Mouse (Mus musculus) CH12.LX (cell line): ENCODE data around the gene Rragc. TPM values are rescaled to one million over a fixed set of nuclear protein-coding genes. Genes with fewer than 3 reads are reported as not detected.

Source experiments
- DNase-seq: peaks from one replicate; pipeline ENCODE4 v3.0.0-alpha.2; 2013; ENCODE audit errors: extremely low read depth
- H3K27ac ChIP-seq: 2 replicates; pipeline ENCODE4 v1.5.1; 2012; ENCODE audit warnings: low read depth, mild to moderate bottlenecking, control low read depth, moderate library complexity; ENCODE audit not compliant: insufficient read depth
- H3K27me3 ChIP-seq: replicated peaks from 2 replicates; pipeline ENCODE3; 2012; ENCODE audit warnings: inconsistent platforms
- H3K36me3 ChIP-seq, 2 experiments: replicated peaks in 1 of 2; 2 replicates each; pipeline versions ENCODE3 to v1.6.1; 2012; ENCODE audit warnings: inconsistent platforms in 1 of 2, low read length in 1 of 2, mild to moderate bottlenecking in 1 of 2, mixed read lengths in 1 of 2, moderate library complexity in 1 of 2; ENCODE audit not compliant: control insufficient read depth in 1 of 2, insufficient read depth in 1 of 2
- H3K4me1 ChIP-seq, 2 experiments: 2 replicates each; pipeline ENCODE4 v1.6.1; 2012; ENCODE audit warnings: inconsistent platforms in 1 of 2, moderate library complexity in 1 of 2; ENCODE audit not compliant: insufficient read depth in 2 of 2, control insufficient read depth in 1 of 2
- H3K4me2 ChIP-seq: 2 replicates; pipeline ENCODE4 v1.6.1; 2012; ENCODE audit warnings: low read depth, mild to moderate bottlenecking, control low read depth; ENCODE audit not compliant: poor library complexity, insufficient read depth, severe bottlenecking
- H3K4me3 ChIP-seq, 3 experiments: fragments of 150-350 bp in 1 of 3; sonication (generic) in 1 of 3; replicated peaks in 1 of 3; 2 replicates each; pipeline versions ENCODE3 to v1.5.1; 2011 to 2012; ENCODE audit warnings: low read depth in 2 of 3, low read length in 2 of 3, mild to moderate bottlenecking in 2 of 3, moderate library complexity in 2 of 3, control low read depth in 1 of 3, improper control_type of control experiment in 1 of 3, inconsistent platforms in 1 of 3, mixed read lengths in 1 of 3; ENCODE audit not compliant: poor library complexity in 1 of 3
- H3K79me2 ChIP-seq: replicated peaks from 2 replicates; pipeline ENCODE4 v1.6.1; 2012; ENCODE audit warnings: mild to moderate bottlenecking, moderate library complexity; ENCODE audit not compliant: control insufficient read depth, poor library complexity, insufficient read depth, severe bottlenecking; ENCODE audit errors: extremely low read depth
- H3K9ac ChIP-seq: 2 replicates; pipeline ENCODE4 v1.6.1; 2012; ENCODE audit warnings: low read depth, mild to moderate bottlenecking, control low read depth, moderate library complexity; ENCODE audit not compliant: insufficient read depth
- H3K9me3 ChIP-seq: replicated peaks from 2 replicates; pipeline ENCODE3; 2012; ENCODE audit warnings: low read length, inconsistent platforms, mixed read lengths
- BHLHE40 ChIP-seq: IDR thresholded peaks from 2 replicates; pipeline ENCODE4 v1.6.1; 2011; ENCODE audit warnings: mild to moderate bottlenecking, low read depth, low read length, improper control_type of control experiment
- CHD2 ChIP-seq: IDR thresholded peaks from 2 replicates; pipeline ENCODE4 v1.6.1; 2011; ENCODE audit warnings: low read length, improper control_type of control experiment
- CTCF ChIP-seq, 2 experiments: IDR thresholded peaks in 1 of 2; conservative IDR thresholded peaks in 1 of 2; 2 replicates each; pipeline ENCODE4 v1.5.1; 2011 to 2012; ENCODE audit warnings: low read depth in 2 of 2, low read length in 2 of 2, improper control_type of control experiment in 1 of 2, inconsistent platforms in 1 of 2, mild to moderate bottlenecking in 1 of 2, moderate library complexity in 1 of 2
- ELF1 ChIP-seq: IDR thresholded peaks from 2 replicates; pipeline ENCODE4 v1.6.1; 2014; ENCODE audit warnings: low read depth, mild to moderate bottlenecking, inconsistent platforms, low read length, improper control_type of control experiment
- EP300 ChIP-seq: IDR thresholded peaks from 2 replicates; pipeline ENCODE4 v1.6.1; 2011; ENCODE audit warnings: low read length, improper control_type of control experiment
- ETS1 ChIP-seq: conservative IDR thresholded peaks from 2 replicates; pipeline ENCODE4 v1.6.1; 2012; ENCODE audit warnings: low read depth, mild to moderate bottlenecking, inconsistent platforms, low read length, improper control_type of control experiment, moderate library complexity
- GABPA ChIP-seq: IDR thresholded peaks from 2 replicates; pipeline ENCODE4 v1.6.1; 2012; ENCODE audit warnings: low read depth, low read length, improper control_type of control experiment, inconsistent platforms; ENCODE audit not compliant: insufficient replicate concordance
- HCFC1 ChIP-seq: IDR thresholded peaks from 2 replicates; pipeline ENCODE4 v1.6.1; 2012; ENCODE audit warnings: low read depth, mild to moderate bottlenecking, inconsistent platforms, low read length, improper control_type of control experiment
- JUN ChIP-seq: IDR thresholded peaks from 2 replicates; pipeline ENCODE4 v1.6.1; 2011; ENCODE audit warnings: low read depth, mild to moderate bottlenecking, low read length, improper control_type of control experiment, moderate library complexity; ENCODE audit not compliant: insufficient read depth
- KAT2A ChIP-seq: IDR thresholded peaks from 2 replicates; pipeline ENCODE4 v1.6.1; 2012; ENCODE audit warnings: low read length, improper control_type of control experiment, inconsistent platforms; ENCODE audit not compliant: insufficient replicate concordance
- MAX ChIP-seq: IDR thresholded peaks from 2 replicates; pipeline ENCODE4 v1.6.1; 2011; ENCODE audit warnings: low read length, improper control_type of control experiment
- MEF2A ChIP-seq: IDR thresholded peaks from 2 replicates; pipeline ENCODE4 v1.6.1; 2014; ENCODE audit warnings: low read depth, mild to moderate bottlenecking, inconsistent platforms, low read length, improper control_type of control experiment, borderline replicate concordance
- MXI1 ChIP-seq: IDR thresholded peaks from 2 replicates; pipeline ENCODE4 v1.6.1; 2011; ENCODE audit warnings: mild to moderate bottlenecking, low read depth, low read length, improper control_type of control experiment
- NRF1 ChIP-seq: IDR thresholded peaks from 2 replicates; pipeline ENCODE4 v1.6.1; 2014; ENCODE audit warnings: low read depth, mild to moderate bottlenecking, inconsistent platforms, low read length, improper control_type of control experiment, moderate library complexity
- POLR2AphosphoS2 ChIP-seq: IDR thresholded peaks from 2 replicates; pipeline ENCODE4 v1.6.1; 2011; ENCODE audit warnings: low read depth, low read length, improper control_type of control experiment
- RAD21 ChIP-seq: IDR thresholded peaks from 2 replicates; pipeline ENCODE4 v1.6.1; 2011; ENCODE audit warnings: low read depth, mild to moderate bottlenecking, low read length, improper control_type of control experiment, moderate library complexity
- SIN3A ChIP-seq: IDR thresholded peaks from 2 replicates; pipeline ENCODE4 v1.6.1; 2012; ENCODE audit warnings: low read length, improper control_type of control experiment, inconsistent platforms
- SMC3 ChIP-seq: IDR thresholded peaks from 2 replicates; pipeline ENCODE4 v1.6.1; 2011; ENCODE audit warnings: low read depth, low read length, improper control_type of control experiment
- TBP ChIP-seq: conservative IDR thresholded peaks from 2 replicates; pipeline ENCODE4 v1.6.1; 2011; ENCODE audit warnings: low read depth, low read length, improper control_type of control experiment
- USF1 ChIP-seq: IDR thresholded peaks from 2 replicates; pipeline ENCODE4 v1.6.1; 2014; ENCODE audit warnings: low read depth, mild to moderate bottlenecking, inconsistent platforms, low read length, improper control_type of control experiment
- ZC3H11A ChIP-seq: IDR thresholded peaks from 2 replicates; pipeline ENCODE4 v1.6.1; 2012; ENCODE audit warnings: low read depth, mild to moderate bottlenecking, inconsistent platforms, low read length, improper control_type of control experiment
- ZKSCAN1 ChIP-seq: IDR thresholded peaks from 2 replicates; pipeline ENCODE4 v1.6.1; 2012; ENCODE audit warnings: low read depth, inconsistent platforms, low read length, improper control_type of control experiment, borderline replicate concordance
- ZMIZ1 ChIP-seq: IDR thresholded peaks from 2 replicates; pipeline ENCODE4 v1.6.1; 2012; ENCODE audit warnings: low read depth, mild to moderate bottlenecking, inconsistent platforms, low read length, improper control_type of control experiment
- ZNF384 ChIP-seq: IDR thresholded peaks from 2 replicates; pipeline ENCODE4 v1.6.1; 2012; ENCODE audit warnings: low read depth, low read length, improper control_type of control experiment, inconsistent platforms
- dilution Hi-C: fragments of 300-500 bp; cut with MboI; formaldehyde crosslinking; loops from 2 replicates; pipeline ENCODE4 v1.14.3; 2020; ENCODE audit warnings: low sequenced_read_pairs; ENCODE audit not compliant: extremely low pct_unique_long_range_greater_than_20kb, extremely low pct_ligation_motif_present
- in situ Hi-C: fragments of 300-500 bp; cut with MboI; formaldehyde crosslinking; loops from 3 replicates; pipeline ENCODE4 v1.14.3; 2019; ENCODE audit warnings: low sequenced_read_pairs, low pct_ligation_motif_present, low pct_unique_long_range_greater_than_20kb, mixed read lengths
- polyA plus RNA-seq: library from polyadenylated mRNA; unstranded; fragments of >175 nt; gene quantifications from 2 replicates; pipeline ENCODE4 v1.2.1, GENCODE M21; 2012; ENCODE audit warnings: low read depth; ENCODE audit not compliant: insufficient read length
- total RNA-seq, 2 experiments: library from RNA; depleted of rRNA; stranded (reverse); fragments of 300-350 nt in 1 of 2; fragments of >200 nt in 1 of 2; gene quantifications; 2 replicates each; pipeline ENCODE4 v1.2.3; 2012 to 2014

Gene Rragc
- total and polyA plus RNA-seq, 3 experiments, result 24.0 to 67.6 (median 49.1) TPM

GRCm38 (mm10) chr4:123956703-123957491, 39.7 kb downstream of the Rragc start:
- Histone ChIP-seq H3K4me2 (no peak overlapping the region), H3K9ac (no peak overlapping the region), H3K9me3 (no peaks in the 10 kb centered on the region), H3K36me3 (no peaks in the 10 kb centered on the region), H3K27ac (no peak overlapping the region), H3K4me3 (no peak overlapping the region), H3K4me1 (peaks cover 0 to 5% of the 10 kb centered on the region in 2 experiments; a peak in 2 of 4 replicates), H3K79me2 (no peaks in the 10 kb centered on the region), H3K27me3 (peaks cover 86% of the 10 kb centered on the region)
- TF ChIP-seq USF1, result no peak
- TF ChIP-seq RAD21, result peak; percentile 76
- no peak for TF ChIP-seq HCFC1
- TF ChIP-seq CTCF (conservative IDR thresholded peaks at IDR 0.05 in 1 of 2, IDR thresholded peaks at IDR 0.05 in 1 of 2; ENCODE audit: low read depth in 2 of 2, low read length in 2 of 2), result peak in 1 of 2 experiments; percentile 78; a peak in 3 of 4 replicates
- TF ChIP-seq SMC3, result peak; percentile 70
- TF ChIP-seq ELF1, result no peak
- TF ChIP-seq ZMIZ1, result no peak
- no peak for TF ChIP-seq KAT2A
- 0 out of 2 replicates have a peak, but pooled peaks have one; percentile 22 for TF ChIP-seq MAX
- TF ChIP-seq ZC3H11A, result no peak
- in situ Hi-C loops, result loop anchor here (10.0 to 25.0 kb wide), 2 partner anchors 78 to 180 kb away; no protein-coding TSS in a partner anchor
- peak; percentile 41 for DNase-seq
- dilution Hi-C loops, result no loop called here

- Histone ChIP-seq H3K36me3 (no peaks in the 10 kb centered on the region), H3K4me2 (no peak overlapping the region), H3K9me3 (no peaks in the 10 kb centered on the region), H3K4me1 (no peaks in the 10 kb centered on the region), H3K27ac (no peak overlapping the region), H3K27me3 (peaks cover 88% of the 10 kb centered on the region), H3K4me3 (no peak overlapping the region), H3K9ac (no peak overlapping the region), H3K79me2 (no peaks in the 10 kb centered on the region)
- in situ Hi-C loops (loop anchor here (10.0 to 25.0 kb wide), 2 partner anchors 77 to 180 kb away; no protein-coding TSS in a partner anchor), dilution Hi-C loops (no loop called here)
- DNase-seq, result no peak
- TF ChIP-seq TBP (no peak), BHLHE40 (no peak), NRF1 (no peak), SIN3A (no peak), EP300 (no peak), MEF2A (no peak), MAX (no peak), ZKSCAN1 (no peak), MXI1 (no peak), ETS1 (no peak), ZNF384 (no peak), POLR2AphosphoS2 (no peak), JUN (no peak), GABPA (no peak), CHD2 (no peak), KAT2A (no peak), RAD21 (no peak), ZMIZ1 (no peak)
Measured at GRCm38 (mm10) chr4:123957492-123957808, 40.2 kb downstream of the Rragc start.
